Mouse (Mus musculus): Measurements from ENCODE around the gene Vmn2r42.
"Not testable (repeated sequence)": the region's sequence is repeated elsewhere in the genome, so short reads cannot be mapped to it uniquely, and the experiment has no call there.

Gene Vmn2r42

DNA sequence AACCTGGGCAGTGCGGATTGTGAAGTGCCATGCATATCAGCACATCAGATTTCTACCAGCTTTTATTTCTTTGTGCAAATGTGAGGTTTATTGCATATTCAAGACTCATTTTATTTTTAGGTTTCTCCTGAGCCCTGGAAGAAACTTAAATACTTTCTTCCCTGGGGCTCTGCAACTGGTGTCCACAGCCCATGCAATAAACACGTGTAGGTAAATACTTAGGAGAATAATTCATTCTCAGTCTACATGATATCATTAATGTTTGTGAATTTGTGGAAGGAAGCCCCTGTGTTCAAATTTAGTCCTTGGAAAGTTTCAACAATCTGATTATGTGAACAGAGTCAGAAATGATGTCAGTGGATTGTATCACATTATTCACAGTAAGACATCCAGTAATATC is at the start of gene Vmn2r42:
Vmn2r42 (minus strand) TSS at position 101 of the 400 bp plus-strand sequence.
- not testable (repeated sequence) for DNase-seq (ENCODE audit: low spot score)

GRCm38 (mm10) chr7:8161554-8161953 is 38.6 kb downstream of the Vmn2r42 start, which contains the start of gene Vmn2r41:
Gene Vmn2r41 (minus strand): TSS chr7:8161654.
- not testable (repeated sequence) for DNase-seq (ENCODE audit: low spot score)

Measured in embryo, embryonic 10.5 days (tissue).